Mouse (Mus musculus) midbrain, embryonic 11.5 days (tissue): ENCODE results near the gene Olfr1496. TPM values are rescaled to one million over a fixed set of nuclear protein-coding genes. Genes with fewer than 3 reads are reported as not detected.
"Not testable (repeated sequence)": the region's sequence is repeated elsewhere in the genome, so short reads cannot be mapped to it uniquely, and the experiment has no call there.

Source experiments
- ATAC-seq: fragments of 200-750 bp; cut with Nextera tagmentation; 2 replicates; pipeline ENCODE4 v1.8.0; 2017; ENCODE audit warnings: moderate TSS enrichment, moderate library complexity; ENCODE audit not compliant: low FRiP score
- DNase-seq: peaks from one replicate; pipeline ENCODE4 v3.0.0; 2015; ENCODE audit warnings: low spot score; ENCODE audit errors: missing footprints
- H3K27ac ChIP-seq: fragments of 300-500 bp; sonication (generic); 2 replicates; pipeline ENCODE4 v1.5.1; 2014; ENCODE audit warnings: low read depth, low read length
- H3K27me3 ChIP-seq: fragments of 300-500 bp; sonication (generic); 2 replicates; pipeline ENCODE4 v1.6.1; 2014; ENCODE audit warnings: mild to moderate bottlenecking, low read length, moderate library complexity, mixed read lengths; ENCODE audit not compliant: control insufficient read depth, insufficient read depth
- H3K36me3 ChIP-seq: fragments of 300-500 bp; sonication (generic); 2 replicates; pipeline ENCODE4 v1.6.1; 2014; ENCODE audit warnings: mild to moderate bottlenecking, low read length, moderate library complexity, mixed read lengths; ENCODE audit not compliant: control insufficient read depth, insufficient read depth
- H3K4me1 ChIP-seq: fragments of 300-500 bp; sonication (generic); 2 replicates; pipeline ENCODE4 v1.6.1; 2014; ENCODE audit warnings: low read length; ENCODE audit not compliant: control insufficient read depth, insufficient read depth
- H3K4me2 ChIP-seq: fragments of 300-500 bp; sonication (generic); 2 replicates; pipeline ENCODE4 v1.6.1; 2014; ENCODE audit warnings: mild to moderate bottlenecking, moderate library complexity
- H3K4me3 ChIP-seq: fragments of 300-500 bp; sonication (generic); 2 replicates; pipeline ENCODE4 v1.5.1; 2014; ENCODE audit warnings: low read depth, low read length
- H3K9ac ChIP-seq: fragments of 300-500 bp; sonication (generic); 2 replicates; pipeline ENCODE4 v1.6.1; 2014; ENCODE audit warnings: low read length
- H3K9me3 ChIP-seq: fragments of 300-500 bp; sonication (generic); 2 replicates; pipeline ENCODE4 v1.6.1; 2016; ENCODE audit warnings: low read length; ENCODE audit not compliant: control insufficient read depth
- WGBS: fragments of 180-500 bp; shearing (Covaris S2); extraction: QIAGEN DNeasy Blood & Tissue Kit; methylation state at CpG from one replicate; pipeline ENCODE4 v1.1.7; 2014; 5-methylcytosine and 5-hydroxymethylcytosine counted together
- polyA plus RNA-seq: library from polyadenylated mRNA; unstranded; fragments of >200 nt; fragmentation: Nextera tagmentation; extraction: Ambion mirVana; gene quantifications from 2 replicates; pipeline ENCODE4 v1.2.1, GENCODE M21; 2014

Olfr1496 gene
- polyA plus RNA-seq: not detected in 2 replicates

DNA sequence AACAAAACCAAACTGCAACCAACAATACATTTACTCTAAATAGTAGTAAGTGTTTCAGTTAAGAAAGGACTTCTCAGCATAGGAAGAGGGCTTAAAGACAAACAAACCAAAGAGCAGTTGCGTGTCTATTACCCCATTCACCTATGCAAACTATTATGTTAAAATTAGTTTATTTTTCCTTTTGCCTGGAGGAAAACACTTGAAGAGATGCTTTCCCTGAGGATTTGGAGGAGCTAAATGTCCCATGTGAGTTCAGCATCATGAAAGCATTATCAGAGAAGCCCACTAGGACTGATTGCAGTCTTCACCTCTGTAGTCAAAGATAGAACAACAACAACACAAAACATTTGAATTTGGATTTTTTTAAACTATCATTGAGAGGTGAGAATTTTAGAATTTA is at the start of gene Olfr1496:
Gene Olfr1496, plus strand, starts transcription at position 301 of the 400 bp plus-strand sequence.
- no peak within 1 kb of the TSS for H3K4me2 ChIP-seq
- 84% methylated on average over 1 of the region's 1 CpGs for WGBS
- DNase-seq (no peak), ATAC-seq (no peak)
- no peaks in the 10 kb centered on the region for H3K27me3 ChIP-seq
- no peak within 1 kb of the TSS for H3K4me3 ChIP-seq
- H3K9ac ChIP-seq: no peak within 1 kb of the TSS
- no peaks in the 10 kb centered on the region for H3K36me3 ChIP-seq
- no peak within 1 kb of the TSS for H3K27ac ChIP-seq
- H3K4me1 ChIP-seq: no peaks in the 10 kb centered on the region
- no peaks in the 10 kb centered on the region for H3K9me3 ChIP-seq

DNA sequence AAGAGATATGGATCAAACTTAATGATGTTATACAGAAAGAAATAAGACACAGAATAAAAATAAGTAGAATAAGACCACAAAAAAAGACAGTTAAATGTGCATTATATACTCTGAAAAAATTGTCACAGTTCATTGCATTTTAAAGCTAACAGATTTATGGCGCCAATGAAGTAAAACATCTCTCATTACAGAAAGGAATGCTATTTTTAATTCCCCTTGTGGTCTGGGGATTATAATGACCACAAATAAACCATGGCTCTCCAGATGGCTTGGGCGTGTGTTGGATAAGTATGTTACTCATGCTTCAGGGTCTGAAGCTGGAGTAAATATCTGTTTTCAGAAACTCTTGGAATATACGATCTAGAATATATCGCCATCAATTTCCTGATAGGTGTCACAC is 38.2 kb upstream of the Olfr1496 start, which contains the start of gene Olfr1494:
Gene Olfr1494, plus strand, starts transcription at position 301 of the 400 bp plus-strand sequence.
- Histone ChIP-seq H3K27me3 (no peaks in the 10 kb centered on the region), H3K36me3 (no peaks in the 10 kb centered on the region), H3K4me2 (no peak within 1 kb of the TSS), H3K27ac (no peak within 1 kb of the TSS), H3K4me1 (no peaks in the 10 kb centered on the region), H3K4me3 (no peak within 1 kb of the TSS), H3K9me3 (no peaks in the 10 kb centered on the region), H3K9ac (no peak within 1 kb of the TSS)
- DNase-seq (no peak), ATAC-seq (no peak)
- WGBS: 87% methylated on average over 4 of the region's 4 CpGs

GRCm38 (mm10) chr19:13749366-13749765 is 28.3 kb upstream of the Olfr1496 start:
- ATAC-seq (no peak), DNase-seq (no peak)
- no peaks in the 10 kb centered on the region for H3K36me3 ChIP-seq
- H3K4me3 ChIP-seq: no peak overlapping the region
- no peak overlapping the region for H3K27ac ChIP-seq
- WGBS: 82% methylated on average over 1 of the region's 1 CpGs
- no peaks in the 10 kb centered on the region for H3K9me3 ChIP-seq
- H3K4me2 ChIP-seq: no peak overlapping the region
- H3K4me1 ChIP-seq: no peaks in the 10 kb centered on the region
- H3K27me3 ChIP-seq: no peaks in the 10 kb centered on the region
- H3K9ac ChIP-seq: no peak overlapping the region

GRCm38 (mm10) chr19:13764306-13764705 is 13.4 kb upstream of the Olfr1496 start, which contains the start of gene Olfr1495:
Olfr1495 (plus strand) TSS chr19:13764606.
- H3K27ac ChIP-seq: no peak within 1 kb of the TSS
- no peaks in the 10 kb centered on the region for H3K4me1 ChIP-seq
- H3K27me3 ChIP-seq: no peaks in the 10 kb centered on the region
- H3K9me3 ChIP-seq: no peaks in the 10 kb centered on the region
- H3K4me3 ChIP-seq: no peak within 1 kb of the TSS
- no peak within 1 kb of the TSS for H3K4me2 ChIP-seq
- no peak within 1 kb of the TSS for H3K9ac ChIP-seq
- H3K36me3 ChIP-seq: no peaks in the 10 kb centered on the region
- no peak for DNase-seq
- WGBS: 84% methylated on average over 3 of the region's 3 CpGs
- ATAC-seq: no peak

GRCm38 (mm10) chr19:13768565-13769276 is 9.0 kb upstream of the Olfr1496 start:
- H3K27me3 ChIP-seq: no peaks in the 10 kb centered on the region
- H3K27ac ChIP-seq: no peak overlapping the region
- no peaks in the 10 kb centered on the region for H3K9me3 ChIP-seq
- no peak overlapping the region for H3K4me2 ChIP-seq
- no peaks in the 10 kb centered on the region for H3K36me3 ChIP-seq
- ATAC-seq (no peak), DNase-seq (no peak)
- no peaks in the 10 kb centered on the region for H3K4me1 ChIP-seq
- H3K4me3 ChIP-seq: no peak overlapping the region
- 88% methylated on average over 9 of the region's 9 CpGs for WGBS
- H3K9ac ChIP-seq: no peak overlapping the region

GRCm38 (mm10) chr19:13798102-13798501 is 20.4 kb downstream of the Olfr1496 start, which contains the start of gene Olfr1497:
Olfr1497 (minus strand) TSS chr19:13798202.
- Histone ChIP-seq H3K9ac (no peak within 1 kb of the TSS), H3K9me3 (no peaks in the 10 kb centered on the region), H3K27me3 (no peaks in the 10 kb centered on the region), H3K4me1 (no peaks in the 10 kb centered on the region), H3K4me3 (no peak within 1 kb of the TSS), H3K36me3 (no peaks in the 10 kb centered on the region), H3K27ac (no peak within 1 kb of the TSS), H3K4me2 (no peak within 1 kb of the TSS)
- ATAC-seq (no peak), DNase-seq (no peak)

DNA sequence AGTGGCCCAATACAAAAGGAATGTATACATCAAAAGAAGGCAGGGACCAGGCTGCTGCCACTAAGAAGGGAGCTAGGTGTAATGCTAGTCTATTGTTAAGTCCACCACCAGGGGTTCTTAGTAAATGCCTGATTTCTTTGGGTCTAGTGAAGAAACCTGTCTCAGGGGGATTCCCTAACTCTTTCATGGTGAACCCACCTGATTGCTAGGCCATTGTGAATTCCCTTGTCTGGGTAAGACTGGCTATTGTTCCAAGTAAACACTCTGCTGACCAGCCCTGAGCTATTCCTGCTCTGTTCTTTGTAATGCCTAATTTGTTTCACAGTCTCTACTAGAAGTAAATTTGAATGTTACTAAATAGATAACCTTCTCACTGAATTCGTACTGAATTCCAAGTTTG is 27.8 kb downstream of the Olfr1496 start:
- not testable (repeated sequence) for H3K4me2 ChIP-seq, ATAC-seq, H3K4me1 ChIP-seq, H3K27ac ChIP-seq, H3K27me3 ChIP-seq, H3K4me3 ChIP-seq, H3K9ac ChIP-seq, DNase-seq, H3K36me3 ChIP-seq, H3K9me3 ChIP-seq
- WGBS: 81% methylated on average over 1 of the region's 1 CpGs

DNA sequence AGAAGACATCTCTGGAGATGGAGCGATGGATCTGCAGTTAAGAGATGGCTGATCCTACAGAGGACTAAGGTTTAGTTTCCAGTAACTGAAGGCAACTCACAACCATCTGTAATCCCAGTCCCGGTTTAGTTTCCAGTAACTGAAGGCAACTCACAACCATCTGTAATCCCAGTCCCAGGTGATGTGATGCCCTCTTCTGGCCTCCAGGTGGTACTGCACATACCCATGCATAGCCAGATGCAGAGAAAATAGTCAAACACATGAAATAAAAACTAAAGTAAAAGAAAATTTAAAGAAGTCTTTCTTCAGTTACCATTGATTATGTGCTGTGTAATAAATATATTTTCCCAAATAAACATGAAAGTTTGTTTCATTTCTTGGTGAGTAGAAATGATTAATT is 35.1 kb downstream of the Olfr1496 start:
- Histone ChIP-seq H3K4me3 (no peak overlapping the region), H3K4me1 (no peaks in the 10 kb centered on the region), H3K27me3 (no peaks in the 10 kb centered on the region), H3K9ac (no peak overlapping the region), H3K9me3 (no peaks in the 10 kb centered on the region; the same call in 1 of the 2 replicates), H3K36me3 (no peaks in the 10 kb centered on the region), H3K27ac (no peak overlapping the region), H3K4me2 (no peak overlapping the region)
- WGBS: 58% methylated on average over 2 of the region's 2 CpGs
- DNase-seq (no peak), ATAC-seq (no peak)

DNA sequence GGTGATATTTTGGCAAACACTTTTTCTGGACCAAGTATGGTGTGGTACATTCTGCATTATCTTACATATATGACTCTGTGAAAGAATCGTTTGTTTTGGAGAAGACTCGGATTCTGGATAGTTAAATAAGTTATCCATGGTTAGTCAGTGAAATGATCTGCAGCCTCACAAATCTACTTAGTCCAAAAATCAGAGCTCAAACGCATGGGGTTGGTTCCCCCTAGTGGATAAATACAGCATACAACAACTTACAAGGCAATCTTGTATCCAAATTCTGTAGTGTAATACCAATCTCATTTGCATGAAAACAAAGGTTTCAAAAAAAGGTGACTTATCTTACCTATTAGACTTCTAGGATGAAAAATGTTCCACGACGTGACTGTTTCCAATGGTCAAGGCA is 41.1 kb downstream of the Olfr1496 start:
- no peaks in the 10 kb centered on the region for H3K4me1 ChIP-seq
- no peak overlapping the region for H3K4me3 ChIP-seq
- no peak overlapping the region for H3K4me2 ChIP-seq
- no peaks in the 10 kb centered on the region for H3K9me3 ChIP-seq
- no peak overlapping the region for H3K27ac ChIP-seq
- no peaks in the 10 kb centered on the region for H3K27me3 ChIP-seq
- 36% methylated on average over 5 of the region's 5 CpGs for WGBS
- H3K36me3 ChIP-seq: no peaks in the 10 kb centered on the region
- DNase-seq: no peak
- H3K9ac ChIP-seq: no peak overlapping the region
- no peak for ATAC-seq
